Mouse (Mus musculus) limb, embryonic 14.5 days (tissue): ENCODE results near the gene Rrbp1. TPM values are rescaled to one million over a fixed set of nuclear protein-coding genes. Genes with fewer than 3 reads are reported as not detected.

Experiments
- ATAC-seq: fragments of 200-750 bp; cut with Nextera tagmentation; 2 replicates; pipeline ENCODE4 v1.8.0; 2017; ENCODE audit warnings: low read depth, moderate number of reproducible peaks, moderate TSS enrichment; ENCODE audit not compliant: low FRiP score
- DNase-seq: peaks from one replicate; pipeline ENCODE4 v3.0.0-alpha.2; 2015; ENCODE audit warnings: low spot score
- H3K27ac ChIP-seq: fragments of 300-500 bp; sonication (generic); replicated peaks from 2 replicates; pipeline ENCODE4 v1.5.1; 2014; ENCODE audit warnings: low read depth, mild to moderate bottlenecking, low read length, moderate library complexity, mixed read lengths
- H3K27me3 ChIP-seq: fragments of 300-500 bp; sonication (generic); 2 replicates; pipeline ENCODE4 v1.6.1; 2014; ENCODE audit warnings: low read length, mixed read lengths; ENCODE audit not compliant: control insufficient read depth, insufficient read depth
- H3K36me3 ChIP-seq: fragments of 300-500 bp; sonication (generic); 2 replicates; pipeline ENCODE4 v1.6.1; 2014; ENCODE audit warnings: mild to moderate bottlenecking, low read length, moderate library complexity, mixed read lengths; ENCODE audit not compliant: control insufficient read depth, insufficient read depth
- H3K4me1 ChIP-seq: fragments of 300-500 bp; sonication (generic); 2 replicates; pipeline ENCODE4 v1.6.1; 2014; ENCODE audit warnings: antibody characterized with exemption, low read length, mixed read lengths; ENCODE audit not compliant: control insufficient read depth, insufficient read depth
- H3K4me2 ChIP-seq: fragments of 300-500 bp; sonication (generic); replicated peaks from 2 replicates; pipeline ENCODE4 v1.6.1; 2014; ENCODE audit warnings: low read depth, mild to moderate bottlenecking, low read length, moderate library complexity; ENCODE audit not compliant: severe bottlenecking
- H3K4me3 ChIP-seq: fragments of 300-500 bp; sonication (generic); replicated peaks from 2 replicates; pipeline ENCODE4 v1.5.1; 2014; ENCODE audit warnings: low read length
- H3K9ac ChIP-seq: fragments of 300-500 bp; sonication (generic); 2 replicates; pipeline ENCODE4 v1.6.1; 2014; ENCODE audit warnings: mild to moderate bottlenecking, low read depth, low read length, moderate library complexity; ENCODE audit not compliant: severe bottlenecking
- H3K9me3 ChIP-seq: fragments of 300-500 bp; sonication (generic); 2 replicates; pipeline ENCODE4 v1.6.1; 2016; ENCODE audit warnings: low read length; ENCODE audit not compliant: control insufficient read depth
- POLR2A ChIP-seq: fragments of 200-500 bp; IDR thresholded peaks from 2 replicates; pipeline ENCODE4 v1.8.0; 2012; ENCODE audit warnings: inconsistent platforms, mild to moderate bottlenecking, moderate library complexity, borderline replicate concordance; ENCODE audit not compliant: insufficient read depth, insufficient read length; ENCODE audit errors: extremely low read depth
- WGBS: fragments of 180-500 bp; shearing (Covaris S2); extraction: QIAGEN DNeasy Blood & Tissue Kit; methylation state at CpG from one replicate; pipeline ENCODE4 v1.1.7; 2014; 5-methylcytosine and 5-hydroxymethylcytosine counted together
- polyA plus RNA-seq, 2 experiments: library from polyadenylated mRNA; depleted of rRNA in 1 of 2; stranded (reverse) in 1 of 2; unstranded in 1 of 2; fragments of >200 nt; fragmentation: Nextera tagmentation in 1 of 2; extraction: Ambion mirVana in 1 of 2; gene quantifications; 2 replicates each; pipeline versions ENCODE4 v1.2.1 to v1.2.3; 2012 to 2014

The Rrbp1 gene
- polyA plus RNA-seq, 2 experiments: 200 to 325 TPM

DNA sequence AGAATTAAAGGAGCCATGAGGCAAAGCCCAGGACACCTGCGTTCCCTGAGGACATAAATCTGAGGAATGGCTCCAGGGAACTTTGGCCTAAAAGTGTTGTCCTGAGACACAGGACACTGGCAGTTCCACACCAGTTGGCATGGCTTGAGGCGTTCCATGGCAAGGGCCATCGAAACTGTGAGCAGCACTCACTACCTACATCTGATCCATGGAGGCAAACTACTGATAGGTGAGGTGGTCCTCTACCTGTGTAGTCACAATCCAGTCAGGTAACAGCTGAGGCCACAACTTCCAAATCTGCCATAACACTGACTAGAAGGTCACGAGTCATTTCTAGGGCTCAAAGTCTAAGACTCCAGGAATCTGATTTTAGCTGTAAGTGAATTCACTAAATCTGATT lies 55.3 kb downstream of the Rrbp1 start:
- TF ChIP-seq POLR2A: no peak
- no peak overlapping the region for H3K27ac ChIP-seq
- H3K36me3 ChIP-seq: peaks cover 81% of the 10 kb centered on the region
- ATAC-seq (no peak), DNase-seq (no peak)
- no peaks in the 10 kb centered on the region for H3K4me1 ChIP-seq
- no peak overlapping the region for H3K4me3 ChIP-seq
- H3K27me3 ChIP-seq: no peaks in the 10 kb centered on the region
- no peak overlapping the region for H3K4me2 ChIP-seq
- 96% methylated on average over 4 of the region's 4 CpGs for WGBS
- H3K9ac ChIP-seq: no peak overlapping the region
- H3K9me3 ChIP-seq: no peaks in the 10 kb centered on the region

- peaks cover 86% of the 10 kb centered on the region for H3K36me3 ChIP-seq
- no peak for DNase-seq
These were observed 56.1 kb downstream of the Rrbp1 start for GRCm38 (mm10) chr2:143955004-143955403.

DNA sequence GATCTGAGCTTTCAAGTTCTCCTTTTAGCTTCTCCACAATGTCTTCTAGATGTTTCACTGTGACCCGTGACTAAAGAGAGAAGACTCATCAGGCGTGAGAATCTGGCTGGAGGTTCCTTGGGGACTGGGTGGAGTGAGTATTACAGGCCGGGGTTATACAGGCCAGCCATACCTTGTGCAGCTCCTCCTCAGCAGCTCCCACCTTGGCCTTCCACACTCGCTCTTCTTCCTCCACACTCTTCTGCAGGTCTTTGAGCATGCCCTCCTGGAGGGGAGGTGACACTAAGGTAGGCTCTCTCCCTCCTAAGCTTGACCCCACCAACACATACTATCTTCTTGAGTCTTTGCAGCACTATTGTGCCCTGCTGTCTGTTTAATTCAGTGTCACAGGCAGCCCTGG lies 57.1 kb downstream of the Rrbp1 start:
- DNase-seq (no peak), ATAC-seq (no peak)
- Histone ChIP-seq H3K36me3 (peaks cover 93% of the 10 kb centered on the region), H3K27me3 (no peaks in the 10 kb centered on the region), H3K4me2 (no peak overlapping the region), H3K4me3 (no peak overlapping the region), H3K9ac (no peak overlapping the region), H3K4me1 (no peaks in the 10 kb centered on the region), H3K9me3 (no peaks in the 10 kb centered on the region), H3K27ac (no peak overlapping the region)
- 82% methylated on average over 4 of the region's 4 CpGs for WGBS
- no peak for TF ChIP-seq POLR2A

More at GRCm38 (mm10) chr2:143955004-143955403, 56.1 kb downstream of the Rrbp1 start:
- H3K27me3 ChIP-seq: no peaks in the 10 kb centered on the region
- H3K4me3 ChIP-seq: no peak overlapping the region
- no peaks in the 10 kb centered on the region for H3K9me3 ChIP-seq
- no peak for TF ChIP-seq POLR2A
- H3K27ac ChIP-seq: no peak overlapping the region
- no peak overlapping the region for H3K9ac ChIP-seq
- ATAC-seq: no peak
- H3K4me1 ChIP-seq: no peaks in the 10 kb centered on the region
- H3K4me2 ChIP-seq: no peak overlapping the region
- 86% methylated on average over 4 of the region's 4 CpGs for WGBS

- Histone ChIP-seq H3K9ac (no peak overlapping the region), H3K4me2 (no peak overlapping the region), H3K4me3 (no peak overlapping the region), H3K9me3 (no peaks in the 10 kb centered on the region), H3K27me3 (no peaks in the 10 kb centered on the region), H3K27ac (no peak overlapping the region), H3K36me3 (peaks cover 100% of the 10 kb centered on the region), H3K4me1 (no peaks in the 10 kb centered on the region)
- no peak for TF ChIP-seq POLR2A
- DNase-seq (no peak), ATAC-seq (no peak)
- WGBS: 72% methylated on average over 5 of the region's 5 CpGs
These were observed 59.3 kb downstream of the Rrbp1 start for GRCm38 (mm10) chr2:143951546-143952315.

DNA sequence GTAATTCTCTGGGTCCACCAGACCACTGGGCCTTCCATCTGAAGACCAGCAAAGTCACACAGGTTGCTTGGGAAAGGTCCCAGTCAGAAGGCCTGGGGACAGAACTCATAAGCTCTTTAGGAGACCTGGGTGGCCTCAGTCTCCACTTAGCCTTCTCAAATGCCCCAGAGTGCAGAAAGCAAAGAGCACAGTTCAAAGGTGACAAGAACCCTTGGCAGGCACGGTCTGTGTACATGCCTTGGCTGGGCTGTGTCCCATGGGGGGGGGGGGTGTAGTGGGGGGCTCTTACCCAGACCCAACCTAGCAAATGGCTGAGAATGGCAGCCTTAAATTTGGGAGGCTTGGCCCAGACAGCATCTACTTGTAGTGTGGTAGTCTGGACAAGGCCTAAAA lies 60.0 kb downstream of the Rrbp1 start:
- no peak for TF ChIP-seq POLR2A
- no peak overlapping the region for H3K4me3 ChIP-seq
- no peak overlapping the region for H3K27ac ChIP-seq
- H3K9ac ChIP-seq: no peak overlapping the region
- ATAC-seq: no peak
- DNase-seq: no peak
- H3K27me3 ChIP-seq: no peaks in the 10 kb centered on the region
- 100% methylated on average over 1 of the region's 1 CpGs for WGBS
- no peaks in the 10 kb centered on the region for H3K9me3 ChIP-seq
- H3K4me1 ChIP-seq: no peaks in the 10 kb centered on the region
- peaks cover 100% of the 10 kb centered on the region for H3K36me3 ChIP-seq
- H3K4me2 ChIP-seq: no peak overlapping the region
